ENCODE assay signal across 16 mouse cellular contexts in genomic region chr17:59680511-59680910, GRCm38 (mm10).
"Had no signal": no experiment of that assay in that cellular context is flagged by ENCODE, and none has a peak within 500 bp of the region (broad histone marks: within the 10 kb centered on the region; RNA-seq: fewer than 3 reads in every experiment).

No protein-coding gene starts in this region.

- H3K36me3 ChIP-seq: neural tube, embryonic 13.5 days; neural tube, embryonic 15.5 days; stomach, embryonic 15.5 days had no signal

- H3K27me3 ChIP-seq: neural tube, embryonic 13.5 days; neural tube, embryonic 15.5 days; stomach, embryonic 15.5 days had no signal

- H3K9me3 ChIP-seq: neural tube, embryonic 13.5 days; neural tube, embryonic 15.5 days; stomach, embryonic 15.5 days had no signal

- H3K27ac ChIP-seq: neural tube, embryonic 13.5 days; neural tube, embryonic 15.5 days; stomach, embryonic 15.5 days; stomach, postnatal 0 days had no signal

- H3K9ac ChIP-seq: neural tube, embryonic 13.5 days; neural tube, embryonic 15.5 days; stomach, embryonic 15.5 days had no signal

- H3K4me3 ChIP-seq: neural tube, embryonic 13.5 days; neural tube, embryonic 15.5 days; stomach, embryonic 15.5 days had no signal

- H3K4me2 ChIP-seq: neural tube, embryonic 13.5 days; neural tube, embryonic 15.5 days; stomach, embryonic 15.5 days had no signal

- H3K4me1 ChIP-seq: neural tube, embryonic 13.5 days; neural tube, embryonic 15.5 days; stomach, embryonic 15.5 days had no signal

- DNase-seq: retina, postnatal 1 day; right cerebral cortex, adult 18-20 months; right cerebral cortex, postnatal 14 days; right cerebral cortex, postnatal 25 days; right cerebral cortex, postnatal 4 days; spleen, adult 18-20 months; thymus, adult 18-20 months; thymus, adult 2 months; thymus, postnatal 14 days; thymus, postnatal 25 days; thymus, postnatal 36 days; thymus, postnatal 4 days had no signal
